Mouse (Mus musculus) liver, postnatal 0 days (tissue): ENCODE results near the gene Asb17.

ENCODE experiments used
- CTCF ChIP-seq: sonication (generic); IDR thresholded peaks from 2 replicates; pipeline ENCODE4 v1.5.1; 2016; ENCODE audit warnings: antibody characterized with exemption, low read depth
- EP300 ChIP-seq: IDR thresholded peaks from 2 replicates; pipeline ENCODE4 v1.6.1; 2016; ENCODE audit warnings: antibody characterized with exemption, low read depth, mild to moderate bottlenecking

GRCm38 (mm10) chr3:153806773-153807443 is 37.1 kb upstream of the Asb17 start:
- TF ChIP-seq CTCF, result no peak
- no peak for TF ChIP-seq EP300
